Mouse (Mus musculus): ENCODE measurements around the gene Nbea. TPM values are rescaled to one million over a fixed set of nuclear protein-coding genes. Genes with fewer than 3 reads are reported as not detected.

Nbea gene
- polyA plus RNA-seq (2014; fragmentation: Illumina TruSeq; extraction: RNeasy Lipid Tissue Mini Kit (QIAGEN cat#74804)): 37.2 TPM

DNA sequence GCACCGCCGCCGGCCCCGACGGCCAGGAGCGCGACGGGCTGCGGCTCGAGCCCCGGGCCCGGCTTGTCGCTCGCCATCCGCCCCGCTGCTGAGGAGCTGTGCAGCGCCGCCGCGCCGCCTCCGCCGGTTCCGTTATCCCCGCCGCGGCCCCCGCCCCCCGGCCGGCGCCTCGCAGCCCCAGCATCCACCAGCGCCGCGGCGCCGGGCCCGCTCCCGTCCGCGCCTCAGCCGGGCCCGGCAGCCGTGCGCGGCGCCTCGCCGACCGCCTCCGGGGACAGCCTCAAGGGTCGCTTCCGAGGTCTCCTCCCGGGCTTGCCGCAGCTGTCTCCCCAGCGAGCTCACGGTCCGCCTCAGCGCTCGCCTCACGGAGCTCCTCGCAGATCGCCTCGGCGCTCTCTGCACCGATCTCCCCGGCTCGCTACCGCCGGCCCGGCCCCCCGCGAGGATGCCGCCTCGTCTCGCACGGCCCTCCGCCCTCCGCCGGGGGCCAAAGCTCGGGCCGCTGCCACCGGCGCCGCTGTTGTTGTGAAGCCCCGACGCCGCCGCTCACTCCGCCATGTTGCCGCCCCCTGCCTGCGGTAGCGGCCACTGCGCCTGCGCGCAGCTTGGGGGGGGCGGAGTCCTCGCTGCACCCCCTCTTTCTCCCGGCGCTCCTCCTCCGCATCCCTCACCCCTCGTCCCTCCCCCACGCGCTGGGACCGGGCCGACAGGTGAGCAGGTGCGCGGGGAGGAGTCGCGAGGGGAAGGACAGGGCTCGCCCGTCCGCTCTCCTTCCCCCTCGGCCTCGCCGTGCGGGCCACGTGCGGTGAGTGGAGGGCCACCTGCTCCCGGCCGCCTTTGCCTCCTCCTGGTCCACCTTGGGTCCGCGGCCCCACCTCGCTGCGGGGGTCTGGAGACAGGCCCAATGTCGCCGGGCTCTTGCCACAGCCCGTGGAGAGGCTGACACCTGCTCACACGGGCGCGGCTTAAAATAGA, at the start of gene Nbea:
Gene Nbea, minus strand, starts transcription at position 543 of the 975 bp plus-strand sequence.

DNA sequence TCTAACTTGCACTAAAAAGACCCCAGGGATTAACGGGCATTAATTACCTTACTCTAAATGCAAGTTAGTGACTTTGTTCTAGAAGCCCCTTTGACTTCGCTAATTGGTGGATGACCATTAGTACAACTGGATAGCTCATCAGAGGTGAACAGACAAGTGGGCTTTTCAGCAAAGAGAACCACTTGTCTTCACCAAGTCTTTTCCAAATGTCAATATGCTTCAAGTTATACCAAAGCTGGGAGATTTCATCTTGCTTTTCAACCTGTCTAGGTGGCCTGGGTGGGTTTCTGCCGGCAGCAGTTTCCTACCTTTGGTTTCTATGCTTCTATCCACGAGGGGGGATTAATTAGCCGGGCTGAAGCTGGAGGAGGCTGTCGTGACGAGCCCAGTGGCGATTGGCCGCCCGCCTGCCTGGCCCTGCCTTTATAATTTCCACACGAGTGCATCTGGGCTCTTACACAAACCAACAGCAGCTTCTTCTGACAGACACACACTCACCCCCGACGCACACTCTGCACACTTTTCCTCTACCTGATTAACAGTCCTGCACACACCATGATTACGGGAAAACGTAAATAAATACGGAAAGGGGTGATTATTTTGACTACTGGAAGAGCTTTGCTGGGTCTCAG, 401.3 kb downstream of the Nbea start, which contains the start of gene Mab21l1:
Gene Mab21l1, plus strand, starts transcription at position 455 of the 632 bp plus-strand sequence.

Data from ovary, adult 10 weeks (tissue).